Mouse (Mus musculus): ENCODE measurements around the gene Emc8. TPM values are rescaled to one million over a fixed set of nuclear protein-coding genes. Genes with fewer than 3 reads are reported as not detected.

Gene Emc8
- polyA plus RNA-seq, 1 experiment from 2014 or later, result 276 TPM

- ATAC-seq (ENCODE audit: low FRiP score) (no peak), DNase-seq (ENCODE audit: low spot score) (peak; percentile 23)
- Histone ChIP-seq H3K4me3 (ENCODE audit: low read depth, low read length) (peak overlapping the region; percentile 94), H3K4me1 (replicated peaks; ENCODE audit: control insufficient read depth, insufficient read depth, low read length) (peaks cover 8% of the 10 kb centered on the region), H3K4me2 (replicated peaks; ENCODE audit: low read depth, low read length) (peak overlapping the region; percentile 91), H3K27me3 (ENCODE audit: control insufficient read depth, insufficient read depth, low read length) (no peaks in the 10 kb centered on the region), H3K36me3 (ENCODE audit: control insufficient read depth, insufficient read depth, low read length) (no peaks in the 10 kb centered on the region), H3K27ac (ENCODE audit: low read depth, low read length) (no peak overlapping the region), H3K9me3 (ENCODE audit: control insufficient read depth, low read length) (no peaks in the 10 kb centered on the region), H3K9ac (ENCODE audit: low read depth, low read length) (peak overlapping the region; percentile 95)
- 2% methylated on average over 17 of the region's 17 CpGs for WGBS
Measured at GRCm38 (mm10) chr8:120666807-120667470, 1.4 kb downstream of the Emc8 start.

GRCm38 (mm10) chr8:120665726-120666455 is 2.5 kb downstream of the Emc8 start:
- H3K36me3 ChIP-seq (ENCODE audit: control insufficient read depth, insufficient read depth, low read length), result no peaks in the 10 kb centered on the region
- no peak overlapping the region for H3K27ac ChIP-seq (ENCODE audit: low read depth, low read length)
- peak overlapping the region; percentile 94; the same call in 1 of the 2 replicates for H3K4me3 ChIP-seq (ENCODE audit: low read depth, low read length)
- no peaks in the 10 kb centered on the region for H3K27me3 ChIP-seq (ENCODE audit: control insufficient read depth, insufficient read depth, low read length)
- peak overlapping the region; percentile 8; the same call in 1 of the 2 replicates for H3K4me2 ChIP-seq (replicated peaks; ENCODE audit: low read depth, low read length)
- H3K9me3 ChIP-seq (ENCODE audit: control insufficient read depth, low read length), result no peaks in the 10 kb centered on the region
- ATAC-seq (ENCODE audit: low FRiP score) (no peak), DNase-seq (ENCODE audit: low spot score) (no peak)
- WGBS, result 83% methylated on average over 3 of the region's 3 CpGs
- H3K9ac ChIP-seq (ENCODE audit: low read depth, low read length), result no peak overlapping the region; the same call in 1 of the 2 replicates
- peaks cover 8% of the 10 kb centered on the region for H3K4me1 ChIP-seq (replicated peaks; ENCODE audit: control insufficient read depth, insufficient read depth, low read length)

GRCm38 (mm10) chr8:120664566-120664965 is 3.8 kb downstream of the Emc8 start:
- H3K27me3 ChIP-seq (ENCODE audit: control insufficient read depth, insufficient read depth, low read length), result no peaks in the 10 kb centered on the region
- no peak overlapping the region for H3K9ac ChIP-seq (ENCODE audit: low read depth, low read length)
- peaks cover 8% of the 10 kb centered on the region for H3K4me1 ChIP-seq (replicated peaks; ENCODE audit: control insufficient read depth, insufficient read depth, low read length)
- DNase-seq (ENCODE audit: low spot score) (no peak), ATAC-seq (ENCODE audit: low FRiP score) (no peak)
- H3K4me2 ChIP-seq (replicated peaks; ENCODE audit: low read depth, low read length), result no peak overlapping the region
- no peaks in the 10 kb centered on the region for H3K9me3 ChIP-seq (ENCODE audit: control insufficient read depth, low read length)
- WGBS, result 94% methylated on average over 6 of the region's 6 CpGs
- H3K36me3 ChIP-seq (ENCODE audit: control insufficient read depth, insufficient read depth, low read length), result no peaks in the 10 kb centered on the region
- H3K27ac ChIP-seq (ENCODE audit: low read depth, low read length), result no peak overlapping the region
- no peak overlapping the region for H3K4me3 ChIP-seq (ENCODE audit: low read depth, low read length)

- DNase-seq (ENCODE audit: low spot score) (no peak), ATAC-seq (ENCODE audit: low FRiP score) (no peak)
- Histone ChIP-seq H3K27me3 (ENCODE audit: control insufficient read depth, insufficient read depth, low read length) (no peaks in the 10 kb centered on the region), H3K4me2 (replicated peaks; ENCODE audit: low read depth, low read length) (no peak overlapping the region), H3K36me3 (ENCODE audit: control insufficient read depth, insufficient read depth, low read length) (no peaks in the 10 kb centered on the region), H3K4me1 (replicated peaks; ENCODE audit: control insufficient read depth, insufficient read depth, low read length) (no peaks in the 10 kb centered on the region), H3K27ac (ENCODE audit: low read depth, low read length) (no peak overlapping the region), H3K9me3 (ENCODE audit: control insufficient read depth, low read length) (no peaks in the 10 kb centered on the region), H3K9ac (ENCODE audit: low read depth, low read length) (no peak overlapping the region), H3K4me3 (ENCODE audit: low read depth, low read length) (no peak overlapping the region)
- WGBS, result 93% methylated on average over 8 of the region's 8 CpGs
Measured at GRCm38 (mm10) chr8:120657415-120657814, 11.0 kb downstream of the Emc8 start.

GRCm38 (mm10) chr8:120656322-120657052 is 11.9 kb downstream of the Emc8 start:
- H3K9me3 ChIP-seq (ENCODE audit: control insufficient read depth, low read length), result no peaks in the 10 kb centered on the region
- no peak for DNase-seq (ENCODE audit: low spot score)
- H3K4me1 ChIP-seq (replicated peaks; ENCODE audit: control insufficient read depth, insufficient read depth, low read length), result no peaks in the 10 kb centered on the region
- H3K27ac ChIP-seq (ENCODE audit: low read depth, low read length), result no peak overlapping the region
- ATAC-seq (ENCODE audit: low FRiP score), result no peak
- H3K9ac ChIP-seq (ENCODE audit: low read depth, low read length), result no peak overlapping the region
- no peaks in the 10 kb centered on the region for H3K27me3 ChIP-seq (ENCODE audit: control insufficient read depth, insufficient read depth, low read length)
- WGBS, result 88% methylated on average over 7 of the region's 7 CpGs
- H3K36me3 ChIP-seq (ENCODE audit: control insufficient read depth, insufficient read depth, low read length), result no peaks in the 10 kb centered on the region
- no peak overlapping the region for H3K4me3 ChIP-seq (ENCODE audit: low read depth, low read length)
- H3K4me2 ChIP-seq (replicated peaks; ENCODE audit: low read depth, low read length), result no peak overlapping the region

- Histone ChIP-seq H3K4me2 (replicated peaks; ENCODE audit: low read depth, low read length) (no peak within 1 kb of the TSS), H3K9ac (ENCODE audit: low read depth, low read length) (no peak within 1 kb of the TSS), H3K27me3 (ENCODE audit: control insufficient read depth, insufficient read depth, low read length) (no peaks in the 10 kb centered on the region), H3K9me3 (ENCODE audit: control insufficient read depth, low read length) (no peaks in the 10 kb centered on the region), H3K27ac (ENCODE audit: low read depth, low read length) (no peak within 1 kb of the TSS), H3K36me3 (ENCODE audit: control insufficient read depth, insufficient read depth, low read length) (no peaks in the 10 kb centered on the region), H3K4me1 (replicated peaks; ENCODE audit: control insufficient read depth, insufficient read depth, low read length) (no peaks in the 10 kb centered on the region), H3K4me3 (ENCODE audit: low read depth, low read length) (no peak within 1 kb of the TSS)
- no peak for ATAC-seq (ENCODE audit: low FRiP score)
- DNase-seq (ENCODE audit: low spot score), result no peak
- WGBS, result 60% methylated on average over 7 of the region's 7 CpGs
Measured at GRCm38 (mm10) chr8:120647532-120647931, 20.8 kb downstream of the Emc8 start, which contains the start of gene 1190005I06Rik. 1190005I06Rik (minus strand) TSS chr8:120647632.

- ATAC-seq (ENCODE audit: low FRiP score), result no peak
- Histone ChIP-seq H3K27ac (ENCODE audit: low read depth, low read length) (no peak overlapping the region), H3K4me3 (ENCODE audit: low read depth, low read length) (no peak overlapping the region), H3K4me1 (replicated peaks; ENCODE audit: control insufficient read depth, insufficient read depth, low read length) (no peaks in the 10 kb centered on the region), H3K9me3 (ENCODE audit: control insufficient read depth, low read length) (no peaks in the 10 kb centered on the region), H3K4me2 (replicated peaks; ENCODE audit: low read depth, low read length) (no peak overlapping the region), H3K9ac (ENCODE audit: low read depth, low read length) (no peak overlapping the region), H3K36me3 (ENCODE audit: control insufficient read depth, insufficient read depth, low read length) (no peaks in the 10 kb centered on the region), H3K27me3 (ENCODE audit: control insufficient read depth, insufficient read depth, low read length) (no peaks in the 10 kb centered on the region)
- 86% methylated on average over 7 of the region's 7 CpGs for WGBS
- no peak for DNase-seq (ENCODE audit: low spot score)
Measured at GRCm38 (mm10) chr8:120644663-120645062, 23.7 kb downstream of the Emc8 start.

GRCm38 (mm10) chr8:120642031-120642662 is 26.2 kb downstream of the Emc8 start:
- Histone ChIP-seq H3K27me3 (ENCODE audit: control insufficient read depth, insufficient read depth, low read length) (no peaks in the 10 kb centered on the region), H3K4me2 (replicated peaks; ENCODE audit: low read depth, low read length) (no peak overlapping the region), H3K27ac (ENCODE audit: low read depth, low read length) (no peak overlapping the region), H3K36me3 (ENCODE audit: control insufficient read depth, insufficient read depth, low read length) (no peaks in the 10 kb centered on the region), H3K9me3 (ENCODE audit: control insufficient read depth, low read length) (no peaks in the 10 kb centered on the region), H3K4me1 (replicated peaks; ENCODE audit: control insufficient read depth, insufficient read depth, low read length) (no peaks in the 10 kb centered on the region), H3K4me3 (ENCODE audit: low read depth, low read length) (no peak overlapping the region), H3K9ac (ENCODE audit: low read depth, low read length) (no peak overlapping the region)
- WGBS, result 80% methylated on average over 10 of the region's 10 CpGs
- ATAC-seq (ENCODE audit: low FRiP score) (no peak), DNase-seq (ENCODE audit: low spot score) (no peak)

Measured in hindbrain, embryonic 11.5 days (tissue).